Mouse (Mus musculus): ENCODE results near the gene Jmjd7.

DNA sequence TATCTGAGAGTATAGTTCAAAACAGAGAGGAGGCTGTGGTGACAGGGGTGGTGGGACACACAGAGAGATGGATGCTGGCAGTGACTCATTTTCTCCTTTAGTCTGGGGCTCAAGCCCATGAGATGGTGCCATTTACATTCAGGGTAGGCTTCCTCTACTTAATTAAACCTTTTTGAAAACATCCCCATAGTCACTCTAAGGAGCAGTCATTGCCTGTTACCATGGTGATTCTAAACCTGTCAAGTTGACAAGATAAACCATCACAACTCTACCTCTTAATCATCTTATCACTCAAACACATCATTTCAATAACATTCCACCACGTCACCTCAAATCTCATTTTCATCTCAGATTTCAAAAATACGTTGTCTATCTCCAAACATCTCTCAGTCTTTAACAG, 23.3 kb upstream of the Jmjd7 start:
- TF ChIP-seq CTCF (IDR thresholded peaks at IDR 0.05; ENCODE audit: control insufficient read depth, insufficient read depth, insufficient replicate concordance, low read depth, low read length) (no peak), POLR2A (IDR thresholded peaks at IDR 0.05; ENCODE audit: control insufficient read depth, low read depth, low read length) (no peak)
